Mouse (Mus musculus) CH12.LX (cell line): ENCODE results near the gene Soga1. TPM values are rescaled to one million over a fixed set of nuclear protein-coding genes. Genes with fewer than 3 reads are reported as not detected.

ENCODE experiments used
- DNase-seq: peaks from one replicate; pipeline ENCODE4 v3.0.0-alpha.2; 2013; ENCODE audit errors: extremely low read depth
- H3K27ac ChIP-seq: 2 replicates; pipeline ENCODE4 v1.5.1; 2012; ENCODE audit warnings: low read depth, mild to moderate bottlenecking, control low read depth, moderate library complexity; ENCODE audit not compliant: insufficient read depth
- H3K27me3 ChIP-seq: replicated peaks from 2 replicates; pipeline ENCODE3; 2012; ENCODE audit warnings: inconsistent platforms
- H3K36me3 ChIP-seq, 2 experiments: replicated peaks in 1 of 2; 2 replicates each; pipeline versions ENCODE3 to v1.6.1; 2012; ENCODE audit warnings: inconsistent platforms in 1 of 2, low read length in 1 of 2, mild to moderate bottlenecking in 1 of 2, mixed read lengths in 1 of 2, moderate library complexity in 1 of 2; ENCODE audit not compliant: control insufficient read depth in 1 of 2, insufficient read depth in 1 of 2
- H3K4me1 ChIP-seq, 2 experiments: 2 replicates each; pipeline ENCODE4 v1.6.1; 2012; ENCODE audit warnings: inconsistent platforms in 1 of 2, moderate library complexity in 1 of 2; ENCODE audit not compliant: insufficient read depth in 2 of 2, control insufficient read depth in 1 of 2
- H3K4me2 ChIP-seq: 2 replicates; pipeline ENCODE4 v1.6.1; 2012; ENCODE audit warnings: low read depth, mild to moderate bottlenecking, control low read depth; ENCODE audit not compliant: poor library complexity, insufficient read depth, severe bottlenecking
- H3K4me3 ChIP-seq, 3 experiments: fragments of 150-350 bp in 1 of 3; sonication (generic) in 1 of 3; replicated peaks in 1 of 3; 2 replicates each; pipeline versions ENCODE3 to v1.5.1; 2011 to 2012; ENCODE audit warnings: low read depth in 2 of 3, low read length in 2 of 3, mild to moderate bottlenecking in 2 of 3, moderate library complexity in 2 of 3, control low read depth in 1 of 3, improper control_type of control experiment in 1 of 3, inconsistent platforms in 1 of 3, mixed read lengths in 1 of 3; ENCODE audit not compliant: poor library complexity in 1 of 3
- H3K79me2 ChIP-seq: replicated peaks from 2 replicates; pipeline ENCODE4 v1.6.1; 2012; ENCODE audit warnings: mild to moderate bottlenecking, moderate library complexity; ENCODE audit not compliant: control insufficient read depth, poor library complexity, insufficient read depth, severe bottlenecking; ENCODE audit errors: extremely low read depth
- H3K9ac ChIP-seq: 2 replicates; pipeline ENCODE4 v1.6.1; 2012; ENCODE audit warnings: low read depth, mild to moderate bottlenecking, control low read depth, moderate library complexity; ENCODE audit not compliant: insufficient read depth
- H3K9me3 ChIP-seq: replicated peaks from 2 replicates; pipeline ENCODE3; 2012; ENCODE audit warnings: low read length, inconsistent platforms, mixed read lengths
- CTCF ChIP-seq, 2 experiments: IDR thresholded peaks in 1 of 2; conservative IDR thresholded peaks in 1 of 2; 2 replicates each; pipeline ENCODE4 v1.5.1; 2011 to 2012; ENCODE audit warnings: low read depth in 2 of 2, low read length in 2 of 2, improper control_type of control experiment in 1 of 2, inconsistent platforms in 1 of 2, mild to moderate bottlenecking in 1 of 2, moderate library complexity in 1 of 2
- E2F4 ChIP-seq: IDR thresholded peaks from 2 replicates; pipeline ENCODE4 v1.6.1; 2011; ENCODE audit warnings: low read depth, low read length, improper control_type of control experiment; ENCODE audit not compliant: insufficient replicate concordance
- ELF1 ChIP-seq: IDR thresholded peaks from 2 replicates; pipeline ENCODE4 v1.6.1; 2014; ENCODE audit warnings: low read depth, mild to moderate bottlenecking, inconsistent platforms, low read length, improper control_type of control experiment
- ETS1 ChIP-seq: conservative IDR thresholded peaks from 2 replicates; pipeline ENCODE4 v1.6.1; 2012; ENCODE audit warnings: low read depth, mild to moderate bottlenecking, inconsistent platforms, low read length, improper control_type of control experiment, moderate library complexity
- GABPA ChIP-seq: IDR thresholded peaks from 2 replicates; pipeline ENCODE4 v1.6.1; 2012; ENCODE audit warnings: low read depth, low read length, improper control_type of control experiment, inconsistent platforms; ENCODE audit not compliant: insufficient replicate concordance
- HCFC1 ChIP-seq: IDR thresholded peaks from 2 replicates; pipeline ENCODE4 v1.6.1; 2012; ENCODE audit warnings: low read depth, mild to moderate bottlenecking, inconsistent platforms, low read length, improper control_type of control experiment
- IRF4 ChIP-seq: IDR thresholded peaks from 2 replicates; pipeline ENCODE4 v1.6.1; 2014; ENCODE audit warnings: low read depth, mild to moderate bottlenecking, inconsistent platforms, low read length, improper control_type of control experiment
- JUN ChIP-seq: IDR thresholded peaks from 2 replicates; pipeline ENCODE4 v1.6.1; 2011; ENCODE audit warnings: low read depth, mild to moderate bottlenecking, low read length, improper control_type of control experiment, moderate library complexity; ENCODE audit not compliant: insufficient read depth
- JUND ChIP-seq: conservative IDR thresholded peaks from 2 replicates; pipeline ENCODE4 v1.6.1; 2011; ENCODE audit warnings: low read depth, low read length, improper control_type of control experiment
- KAT2A ChIP-seq: IDR thresholded peaks from 2 replicates; pipeline ENCODE4 v1.6.1; 2012; ENCODE audit warnings: low read length, improper control_type of control experiment, inconsistent platforms; ENCODE audit not compliant: insufficient replicate concordance
- MAFK ChIP-seq: IDR thresholded peaks from 2 replicates; pipeline ENCODE4 v1.6.1; 2011; ENCODE audit warnings: low read length, improper control_type of control experiment; ENCODE audit not compliant: insufficient replicate concordance
- MAX ChIP-seq: IDR thresholded peaks from 2 replicates; pipeline ENCODE4 v1.6.1; 2011; ENCODE audit warnings: low read length, improper control_type of control experiment
- MAZ ChIP-seq: IDR thresholded peaks from 2 replicates; pipeline ENCODE4 v1.6.1; 2012; ENCODE audit warnings: low read depth, mild to moderate bottlenecking, inconsistent platforms, low read length, improper control_type of control experiment, moderate library complexity
- MXI1 ChIP-seq: IDR thresholded peaks from 2 replicates; pipeline ENCODE4 v1.6.1; 2011; ENCODE audit warnings: mild to moderate bottlenecking, low read depth, low read length, improper control_type of control experiment
- NRF1 ChIP-seq: IDR thresholded peaks from 2 replicates; pipeline ENCODE4 v1.6.1; 2014; ENCODE audit warnings: low read depth, mild to moderate bottlenecking, inconsistent platforms, low read length, improper control_type of control experiment, moderate library complexity
- PAX5 ChIP-seq: IDR thresholded peaks from 2 replicates; pipeline ENCODE4 v1.6.1; 2012; ENCODE audit warnings: low read length, inconsistent platforms, mixed read lengths
- POLR2AphosphoS2 ChIP-seq: IDR thresholded peaks from 2 replicates; pipeline ENCODE4 v1.6.1; 2011; ENCODE audit warnings: low read depth, low read length, improper control_type of control experiment
- RAD21 ChIP-seq: IDR thresholded peaks from 2 replicates; pipeline ENCODE4 v1.6.1; 2011; ENCODE audit warnings: low read depth, mild to moderate bottlenecking, low read length, improper control_type of control experiment, moderate library complexity
- SIN3A ChIP-seq: IDR thresholded peaks from 2 replicates; pipeline ENCODE4 v1.6.1; 2012; ENCODE audit warnings: low read length, improper control_type of control experiment, inconsistent platforms
- SMC3 ChIP-seq: IDR thresholded peaks from 2 replicates; pipeline ENCODE4 v1.6.1; 2011; ENCODE audit warnings: low read depth, low read length, improper control_type of control experiment
- TCF12 ChIP-seq: IDR thresholded peaks from 2 replicates; pipeline ENCODE4 v1.6.1; 2014; ENCODE audit warnings: low read depth, mild to moderate bottlenecking, inconsistent platforms, low read length, improper control_type of control experiment
- USF1 ChIP-seq: IDR thresholded peaks from 2 replicates; pipeline ENCODE4 v1.6.1; 2014; ENCODE audit warnings: low read depth, mild to moderate bottlenecking, inconsistent platforms, low read length, improper control_type of control experiment
- USF2 ChIP-seq: conservative IDR thresholded peaks from 2 replicates; pipeline ENCODE4 v1.6.1; 2011; ENCODE audit warnings: low read depth, low read length, improper control_type of control experiment
- dilution Hi-C: fragments of 300-500 bp; cut with MboI; formaldehyde crosslinking; loops from 2 replicates; pipeline ENCODE4 v1.14.3; 2020; ENCODE audit warnings: low sequenced_read_pairs; ENCODE audit not compliant: extremely low pct_unique_long_range_greater_than_20kb, extremely low pct_ligation_motif_present
- in situ Hi-C: fragments of 300-500 bp; cut with MboI; formaldehyde crosslinking; loops from 3 replicates; pipeline ENCODE4 v1.14.3; 2019; ENCODE audit warnings: low sequenced_read_pairs, low pct_ligation_motif_present, low pct_unique_long_range_greater_than_20kb, mixed read lengths
- polyA plus RNA-seq: library from polyadenylated mRNA; unstranded; fragments of >175 nt; gene quantifications from 2 replicates; pipeline ENCODE4 v1.2.1, GENCODE M21; 2012; ENCODE audit warnings: low read depth; ENCODE audit not compliant: insufficient read length
- total RNA-seq, 2 experiments: library from RNA; depleted of rRNA; stranded (reverse); fragments of 300-350 nt in 1 of 2; fragments of >200 nt in 1 of 2; gene quantifications; 2 replicates each; pipeline ENCODE4 v1.2.3; 2012 to 2014

The Soga1 gene
- total and polyA plus RNA-seq, 3 experiments, result 0.39 to 2.0 (median 2.0) TPM

- TF ChIP-seq ETS1, result no peak
These were observed 20.6 kb downstream of the Soga1 start (continued) for GRCm38 (mm10) chr2:157058342-157058998.

DNA sequence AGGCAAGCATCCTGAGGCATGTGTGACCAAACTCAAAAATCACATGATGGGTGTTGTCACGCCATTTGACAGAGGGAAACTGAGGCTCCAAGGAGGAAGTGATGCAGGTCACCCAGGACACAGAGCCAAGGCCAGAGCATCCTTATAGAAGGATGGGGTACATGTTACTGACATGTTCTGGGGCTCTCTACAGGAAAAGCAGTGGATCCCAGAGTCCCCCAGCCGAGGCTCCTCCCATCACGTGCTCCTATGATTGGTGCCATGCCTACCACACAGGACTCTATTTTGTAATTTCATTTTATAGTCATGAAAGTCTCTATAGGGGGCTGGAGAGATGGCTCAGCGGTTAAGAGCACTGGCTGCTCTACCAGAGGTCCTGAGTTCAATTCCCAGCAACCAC is 21.3 kb downstream of the Soga1 start:
- Histone ChIP-seq H3K27ac (no peak overlapping the region), H3K4me1 (peaks cover 0 to 48% of the 10 kb centered on the region in 2 experiments; a peak in 2 of 4 replicates), H3K4me3 (no peak overlapping the region), H3K27me3 (no peaks in the 10 kb centered on the region), H3K79me2 (no peaks in the 10 kb centered on the region), H3K4me2 (no peak overlapping the region), H3K9ac (no peak overlapping the region), H3K36me3 (peaks cover 0 to 5% of the 10 kb centered on the region in 2 experiments), H3K9me3 (no peaks in the 10 kb centered on the region)
- DNase-seq, result no peak
- dilution Hi-C loops, result no loop called here
- in situ Hi-C loops, result no loop called here
- TF ChIP-seq NRF1 (no peak), SIN3A (no peak), MXI1 (no peak), JUND (no peak), MAX (no peak), ELF1 (no peak), CTCF (conservative IDR thresholded peaks at IDR 0.05 in 1 of 2, IDR thresholded peaks at IDR 0.05 in 1 of 2; ENCODE audit: low read depth in 2 of 2, low read length in 2 of 2) (no peak), MAFK (no peak), RAD21 (no peak), USF1 (no peak), ETS1 (no peak), HCFC1 (no peak), SMC3 (no peak), USF2 (no peak), E2F4 (no peak), PAX5 (no peak)

DNA sequence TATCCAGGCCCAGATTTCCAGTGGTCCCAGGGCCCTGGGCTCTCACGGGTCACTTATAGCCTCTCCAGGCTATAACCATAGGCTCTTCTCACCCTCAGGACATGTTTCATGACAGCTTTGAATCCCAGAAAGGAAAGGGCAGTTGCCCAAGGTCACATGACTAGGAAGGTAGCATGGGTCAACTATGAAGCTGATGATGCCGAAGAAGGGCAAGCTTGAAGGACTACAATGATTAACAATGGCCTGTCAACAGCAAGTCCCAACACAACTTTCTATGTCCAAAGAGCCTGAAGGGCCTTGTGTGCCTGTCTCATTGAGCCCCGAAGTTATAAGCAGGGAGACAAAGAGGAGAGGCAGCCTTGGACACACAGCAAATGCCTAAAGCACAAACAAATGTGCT is 21.9 kb downstream of the Soga1 start:
- H3K9ac ChIP-seq, result no peak overlapping the region
- H3K27me3 ChIP-seq, result no peaks in the 10 kb centered on the region
- peaks cover 0 to 5% of the 10 kb centered on the region in 2 experiments for H3K36me3 ChIP-seq
- in situ Hi-C loops (no loop called here), dilution Hi-C loops (no loop called here)
- no peak overlapping the region for H3K4me2 ChIP-seq
- no peak for DNase-seq
- no peak overlapping the region for H3K4me3 ChIP-seq
- H3K79me2 ChIP-seq, result no peaks in the 10 kb centered on the region
- no peaks in the 10 kb centered on the region for H3K9me3 ChIP-seq
- H3K4me1 ChIP-seq, result peaks cover 0 to 49% of the 10 kb centered on the region in 2 experiments; a peak in 2 of 4 replicates
- TF ChIP-seq SMC3 (no peak), POLR2AphosphoS2 (no peak), KAT2A (no peak), IRF4 (no peak), E2F4 (no peak), GABPA (no peak), NRF1 (no peak), TCF12 (no peak), JUN (no peak), MAZ (no peak), MAFK (no peak), MXI1 (no peak)
- no peak overlapping the region for H3K27ac ChIP-seq
